Mouse (Mus musculus): Measurements from ENCODE around the gene Sord. TPM values are rescaled to one million over a fixed set of nuclear protein-coding genes. Genes with fewer than 3 reads are reported as not detected.

The Sord gene
- polyA plus RNA-seq, 1 experiment: 18.5 TPM

GRCm38 (mm10) chr2:122306184-122306583, 71.6 kb downstream of the Sord start:
- Histone ChIP-seq H3K4me3 (no peak overlapping the region), H3ac (ENCODE audit: control insufficient read depth, insufficient read length) (no peak overlapping the region), H3K4me2 (ENCODE audit: low read depth) (peak overlapping the region; percentile 93), H3K27me3 (ENCODE audit: control insufficient read depth, insufficient read depth, insufficient read length) (no peaks in the 10 kb centered on the region), H3K36me3 (ENCODE audit: control insufficient read depth, insufficient read depth) (no peaks in the 10 kb centered on the region), H3K79me2 (ENCODE audit: control insufficient read depth, insufficient read depth) (no peaks in the 10 kb centered on the region)
- TF ChIP-seq USF1 (IDR thresholded peaks at IDR 0.05; ENCODE audit: low read depth): no peak
- no peak for TF ChIP-seq SRF (IDR thresholded peaks at IDR 0.05; ENCODE audit: control insufficient read depth, insufficient read length, low read depth)
- no peak for TF ChIP-seq MAX (IDR thresholded peaks at IDR 0.05; ENCODE audit: low read depth)
- TF ChIP-seq MYOG (IDR thresholded peaks at IDR 0.05; ENCODE audit: control insufficient read depth in 1 of 3, insufficient read depth in 1 of 3, insufficient read length in 2 of 3, low read depth in 2 of 3): peak in 2 of 3 experiments; percentile 42 to 86
- peak; percentile 45 for TF ChIP-seq TCF12 (IDR thresholded peaks at IDR 0.05; ENCODE audit: insufficient read depth, poor library complexity, severe bottlenecking)
- no peak for TF ChIP-seq POLR2A (IDR thresholded peaks at IDR 0.05; ENCODE audit: insufficient read length, low read depth)
- no peak for TF ChIP-seq CEBPB (IDR thresholded peaks at IDR 0.05; ENCODE audit: insufficient read depth, poor library complexity, severe bottlenecking)
- TF ChIP-seq MYOD1 (IDR thresholded peaks at IDR 0.05; ENCODE audit: control insufficient read depth in 1 of 3, insufficient read length in 2 of 3, low read depth in 2 of 3): peak; percentile 55 to 85 (median 84)
- no peak for TF ChIP-seq REST (IDR thresholded peaks at IDR 0.05; ENCODE audit: insufficient read depth, insufficient read length)
- TF ChIP-seq TCF3 (IDR thresholded peaks at IDR 0.05; ENCODE audit: insufficient read length, low read depth): no peak
- no peak for TF ChIP-seq POLR2AphosphoS2 (IDR thresholded peaks at IDR 0.05; ENCODE audit: insufficient read length, low read depth)
- no peak for TF ChIP-seq E2F4 (IDR thresholded peaks at IDR 0.05; ENCODE audit: insufficient read depth)

GRCm38 (mm10) chr2:122309647-122310046, 75.1 kb downstream of the Sord start:
- Histone ChIP-seq H3K4me3 (no peak overlapping the region), H3K36me3 (ENCODE audit: control insufficient read depth, insufficient read depth) (no peaks in the 10 kb centered on the region), H3K79me2 (ENCODE audit: control insufficient read depth, insufficient read depth) (no peaks in the 10 kb centered on the region), H3K4me2 (ENCODE audit: low read depth) (no peak overlapping the region), H3ac (ENCODE audit: control insufficient read depth, insufficient read length) (no peak overlapping the region), H3K27me3 (ENCODE audit: control insufficient read depth, insufficient read depth, insufficient read length) (no peaks in the 10 kb centered on the region)
- no peak for TF ChIP-seq SRF (IDR thresholded peaks at IDR 0.05; ENCODE audit: control insufficient read depth, insufficient read length, low read depth)
- no peak for TF ChIP-seq USF1 (IDR thresholded peaks at IDR 0.05; ENCODE audit: low read depth)
- no peak for TF ChIP-seq MAX (IDR thresholded peaks at IDR 0.05; ENCODE audit: low read depth)
- TF ChIP-seq MYOD1 (IDR thresholded peaks at IDR 0.05; ENCODE audit: control insufficient read depth in 1 of 3, insufficient read length in 2 of 3, low read depth in 2 of 3): no peak
- no peak for TF ChIP-seq TCF3 (IDR thresholded peaks at IDR 0.05; ENCODE audit: insufficient read length, low read depth)
- no peak for TF ChIP-seq REST (IDR thresholded peaks at IDR 0.05; ENCODE audit: insufficient read depth, insufficient read length)
- no peak for TF ChIP-seq MYOG (IDR thresholded peaks at IDR 0.05; ENCODE audit: control insufficient read depth in 1 of 3, insufficient read depth in 1 of 3, insufficient read length in 2 of 3, low read depth in 2 of 3)
- no peak for TF ChIP-seq E2F4 (IDR thresholded peaks at IDR 0.05; ENCODE audit: insufficient read depth)
- no peak for TF ChIP-seq TCF12 (IDR thresholded peaks at IDR 0.05; ENCODE audit: insufficient read depth, poor library complexity, severe bottlenecking)
- TF ChIP-seq POLR2A (IDR thresholded peaks at IDR 0.05; ENCODE audit: insufficient read length, low read depth): no peak
- no peak for TF ChIP-seq POLR2AphosphoS2 (IDR thresholded peaks at IDR 0.05; ENCODE audit: insufficient read length, low read depth)
- TF ChIP-seq CEBPB (IDR thresholded peaks at IDR 0.05; ENCODE audit: insufficient read depth, poor library complexity, severe bottlenecking): no peak

- H3K27me3 ChIP-seq (ENCODE audit: control insufficient read depth, insufficient read depth, insufficient read length): no peaks in the 10 kb centered on the region
Measured at GRCm38 (mm10) chr2:122311561-122311960, 77.0 kb downstream of the Sord start.

GRCm38 (mm10) chr2:122312722-122313417, 78.3 kb downstream of the Sord start:
- Histone ChIP-seq H3K79me2 (ENCODE audit: control insufficient read depth, insufficient read depth) (no peaks in the 10 kb centered on the region), H3K36me3 (ENCODE audit: control insufficient read depth, insufficient read depth) (no peaks in the 10 kb centered on the region), H3ac (ENCODE audit: control insufficient read depth, insufficient read length) (no peak overlapping the region), H3K27me3 (ENCODE audit: control insufficient read depth, insufficient read depth, insufficient read length) (no peaks in the 10 kb centered on the region), H3K4me3 (no peak overlapping the region), H3K4me2 (ENCODE audit: low read depth) (no peak overlapping the region)
- TF ChIP-seq CEBPB (IDR thresholded peaks at IDR 0.05; ENCODE audit: insufficient read depth, poor library complexity, severe bottlenecking) (no peak), MYOD1 (IDR thresholded peaks at IDR 0.05; ENCODE audit: control insufficient read depth in 1 of 3, insufficient read length in 2 of 3, low read depth in 2 of 3) (no peak), REST (IDR thresholded peaks at IDR 0.05; ENCODE audit: insufficient read depth, insufficient read length) (no peak), USF1 (IDR thresholded peaks at IDR 0.05; ENCODE audit: low read depth) (no peak), POLR2AphosphoS2 (IDR thresholded peaks at IDR 0.05; ENCODE audit: insufficient read length, low read depth) (no peak), POLR2A (IDR thresholded peaks at IDR 0.05; ENCODE audit: insufficient read length, low read depth) (no peak)

More at GRCm38 (mm10) chr2:122311561-122311960, 77.0 kb downstream of the Sord start:
- Histone ChIP-seq H3K79me2 (ENCODE audit: control insufficient read depth, insufficient read depth) (no peaks in the 10 kb centered on the region), H3K36me3 (ENCODE audit: control insufficient read depth, insufficient read depth) (no peaks in the 10 kb centered on the region), H3ac (ENCODE audit: control insufficient read depth, insufficient read length) (no peak overlapping the region), H3K4me2 (ENCODE audit: low read depth) (no peak overlapping the region), H3K4me3 (no peak overlapping the region)
- no peak for TF ChIP-seq REST (IDR thresholded peaks at IDR 0.05; ENCODE audit: insufficient read depth, insufficient read length)
- no peak for TF ChIP-seq E2F4 (IDR thresholded peaks at IDR 0.05; ENCODE audit: insufficient read depth)
- TF ChIP-seq SRF (IDR thresholded peaks at IDR 0.05; ENCODE audit: control insufficient read depth, insufficient read length, low read depth): no peak
- no peak for TF ChIP-seq USF1 (IDR thresholded peaks at IDR 0.05; ENCODE audit: low read depth)
- TF ChIP-seq POLR2A (IDR thresholded peaks at IDR 0.05; ENCODE audit: insufficient read length, low read depth): no peak
- no peak for TF ChIP-seq POLR2AphosphoS2 (IDR thresholded peaks at IDR 0.05; ENCODE audit: insufficient read length, low read depth)
- no peak for TF ChIP-seq MAX (IDR thresholded peaks at IDR 0.05; ENCODE audit: low read depth)

- no peaks in the 10 kb centered on the region for H3K36me3 ChIP-seq (ENCODE audit: control insufficient read depth, insufficient read depth)
- H3K4me3 ChIP-seq: no peak within 1 kb of the TSS
- no peaks in the 10 kb centered on the region for H3K27me3 ChIP-seq (ENCODE audit: control insufficient read depth, insufficient read depth, insufficient read length)
- no peak within 1 kb of the TSS for H3ac ChIP-seq (ENCODE audit: control insufficient read depth, insufficient read length)
- H3K79me2 ChIP-seq (ENCODE audit: control insufficient read depth, insufficient read depth): no peaks in the 10 kb centered on the region
- TF ChIP-seq REST (IDR thresholded peaks at IDR 0.05; ENCODE audit: insufficient read depth, insufficient read length) (no peak), TCF12 (IDR thresholded peaks at IDR 0.05; ENCODE audit: insufficient read depth, poor library complexity, severe bottlenecking) (no peak), POLR2A (IDR thresholded peaks at IDR 0.05; ENCODE audit: insufficient read length, low read depth) (no peak), MYOD1 (IDR thresholded peaks at IDR 0.05; ENCODE audit: control insufficient read depth in 1 of 3, insufficient read length in 2 of 3, low read depth in 2 of 3) (no peak), TCF3 (IDR thresholded peaks at IDR 0.05; ENCODE audit: insufficient read length, low read depth) (no peak), E2F4 (IDR thresholded peaks at IDR 0.05; ENCODE audit: insufficient read depth) (no peak), MAX (IDR thresholded peaks at IDR 0.05; ENCODE audit: low read depth) (no peak), MYOG (IDR thresholded peaks at IDR 0.05; ENCODE audit: control insufficient read depth in 1 of 3, insufficient read depth in 1 of 3, insufficient read length in 2 of 3, low read depth in 2 of 3) (no peak), CEBPB (IDR thresholded peaks at IDR 0.05; ENCODE audit: insufficient read depth, poor library complexity, severe bottlenecking) (no peak), SRF (IDR thresholded peaks at IDR 0.05; ENCODE audit: control insufficient read depth, insufficient read length, low read depth) (no peak), USF1 (IDR thresholded peaks at IDR 0.05; ENCODE audit: low read depth) (no peak), POLR2AphosphoS2 (IDR thresholded peaks at IDR 0.05; ENCODE audit: insufficient read length, low read depth) (no peak)
- no peak within 1 kb of the TSS for H3K4me2 ChIP-seq (ENCODE audit: low read depth)
Measured at GRCm38 (mm10) chr2:122313536-122313935, 79.0 kb downstream of the Sord start, which contains the start of gene Duoxa1. TSS of gene Duoxa1 (minus strand) at chr2:122313730.

All from myocyte (in vitro differentiated cells).